Mouse (Mus musculus) layer of hippocampus, adult 6 months (tissue): Measurements from ENCODE around the gene Katnbl1. TPM values are rescaled to one million over a fixed set of nuclear protein-coding genes. Genes with fewer than 3 reads are reported as not detected.

Experiments
- long read RNA-seq, 2 experiments: library from polyadenylated mRNA; unstranded; transcript quantifications; one replicate each; pipeline ENCODE4 v2.0.0; 2019 to 2020
- polyA plus RNA-seq: library from polyadenylated mRNA; unstranded; fragments of <200 nt; fragmentation: Nextera tagmentation; gene quantifications from 2 replicates; pipeline ENCODE4 v1.2.3, GENCODE M21; 2021

Katnbl1 gene
- polyA plus RNA-seq, result 8.8 and 9.6 TPM in 2 replicates
- long read RNA-seq, experiment 1, transcript Katnbl1-201 (10 exons, 2,886 nt), result major isoform, 21 of 29 reads
- long read RNA-seq, experiment 1, partial matches to known transcripts, result 3 of 29 reads
- long read RNA-seq, experiment 1, other reads (novel, unspliced or antisense), result 5 of 29 reads
- long read RNA-seq, experiment 2, transcript Katnbl1-201 (10 exons, 2,886 nt), result major isoform, 98 of 110 reads
- long read RNA-seq, experiment 2, partial matches to known transcripts, result 2 of 110 reads
- long read RNA-seq, experiment 2, other reads (novel, unspliced or antisense), result 10 of 110 reads

GRCm38 (mm10) chr2:112378973-112379898, at the start of gene Katnbl1:
Katnbl1 (plus strand) TSS chr2:112379211.

GRCm38 (mm10) chr2:112367726-112368673, 11.0 kb upstream of the Katnbl1 start, which contains the start of gene Emc4:
Emc4 (minus strand) TSS chr2:112368027.

GRCm38 (mm10) chr2:112454862-112455564, 76.0 kb downstream of the Katnbl1 start, which contains the start of gene Emc7:
Emc7 (plus strand) TSS chr2:112454997.

Other genes with a start within 250 kb of the Katnbl1 start
- gene Olfr1316, start 244.2 kb upstream of the Katnbl1 start, polyA plus RNA-seq, result not detected in 2 replicates
- gene Olfr1317, start 238.9 kb upstream of the Katnbl1 start, polyA plus RNA-seq, result not detected in 2 replicates
- gene Olfr1318, start 225.0 kb upstream of the Katnbl1 start, polyA plus RNA-seq, result not detected in 2 replicates
- gene Lpcat4, start 139.7 kb upstream of the Katnbl1 start, polyA plus RNA-seq, result 28.9 and 32.7 TPM in 2 replicates
- gene Nutm1, start 119.9 kb upstream of the Katnbl1 start, polyA plus RNA-seq, result 0.04 and 0.06 TPM in 2 replicates
- 242 and 268 TPM in 2 replicates for gene Nop10, start 117.3 kb upstream of the Katnbl1 start, polyA plus RNA-seq
- 10.5 and 11.8 TPM in 2 replicates for gene Slc12a6, start 113.4 kb upstream of the Katnbl1 start, polyA plus RNA-seq
- gene Gm21985, start 112.9 kb upstream of the Katnbl1 start, polyA plus RNA-seq, result 0.10 and 0.18 TPM in 2 replicates
- 283 and 288 TPM in 2 replicates for gene Emc4, start 11.2 kb upstream of the Katnbl1 start, polyA plus RNA-seq
- 42.7 and 45.9 TPM in 2 replicates for gene Emc7, start 75.8 kb downstream of the Katnbl1 start, polyA plus RNA-seq
- 3.4 and 4.3 TPM in 2 replicates for gene Chrm5, start 101.6 kb downstream of the Katnbl1 start, polyA plus RNA-seq
- 1.7 and 1.9 TPM in 2 replicates for gene Aven, start 113.8 kb downstream of the Katnbl1 start, polyA plus RNA-seq